Comparison of ENCODE assay signal across 13 mouse cellular contexts in genomic region chr17:39010675-39011638, GRCm38 (mm10). TPM values are rescaled to one million over a fixed set of nuclear protein-coding genes. Genes with fewer than 3 reads are reported as not detected.
DNase-seq lines count a peak whose midpoint lies in the region; ATAC-seq lines count a peak whose summit lies in the region.
"Had no signal": no experiment of that assay in that cellular context is flagged by ENCODE, and none has a peak within 500 bp of the region (broad histone marks: within the 10 kb centered on the region; RNA-seq: fewer than 3 reads in every experiment).

No protein-coding gene starts in this region.

- H3K9ac ChIP-seq in heart, embryonic 14.5 days (ENCODE audit: low read length), result no peak overlapping the region
- no peak overlapping the region for H3K9ac ChIP-seq in hindbrain, embryonic 12.5 days
- peak overlapping the region; percentile 34 for H3K9ac ChIP-seq in midbrain, embryonic 15.5 days

- peak overlapping the region; percentile 52 for H3K4me2 ChIP-seq in heart, embryonic 14.5 days (ENCODE audit: low read length)
- peak overlapping the region; percentile 43 for H3K4me2 ChIP-seq in hindbrain, embryonic 12.5 days (replicated peaks)
- peak overlapping the region; percentile 58 for H3K4me2 ChIP-seq in midbrain, embryonic 15.5 days

- H3K27ac ChIP-seq in heart, embryonic 14.5 days (replicated peaks in 1 of 2; ENCODE audit: control insufficient read depth in 1 of 2, insufficient read depth in 1 of 2, low read depth in 2 of 2, low read length in 2 of 2), result no peak overlapping the region
- no peak overlapping the region for H3K27ac ChIP-seq in hindbrain, embryonic 12.5 days
- H3K27ac ChIP-seq in midbrain, embryonic 15.5 days, result no peak overlapping the region

- H3K4me1 ChIP-seq in heart, embryonic 14.5 days (ENCODE audit: control insufficient read depth in 2 of 2, insufficient read depth in 2 of 2, low read length in 2 of 2), result no peaks in the 10 kb centered on the region
- no peaks in the 10 kb centered on the region for H3K4me1 ChIP-seq in hindbrain, embryonic 12.5 days
- H3K4me1 ChIP-seq in midbrain, embryonic 15.5 days, result no peaks in the 10 kb centered on the region

- H3K27me3 ChIP-seq in heart, embryonic 14.5 days (ENCODE audit: control insufficient read depth, insufficient read depth, low read length), result no peaks in the 10 kb centered on the region
- H3K27me3 ChIP-seq in hindbrain, embryonic 12.5 days, result no peaks in the 10 kb centered on the region
- H3K27me3 ChIP-seq in midbrain, embryonic 15.5 days (replicated peaks), result no peaks in the 10 kb centered on the region

- H3K4me3 ChIP-seq in heart, embryonic 14.5 days (ENCODE audit: control insufficient read depth in 1 of 2, insufficient read depth in 1 of 2, low read depth in 1 of 2, low read length in 2 of 2), result peak overlapping the region; percentile 22 to 35
- 0 out of 2 replicates have a peak overlapping the region, but pooled peaks have one; percentile 10 for H3K4me3 ChIP-seq in hindbrain, embryonic 12.5 days
- H3K4me3 ChIP-seq in midbrain, embryonic 15.5 days, result peak overlapping the region; percentile 43
- H3K4me3 ChIP-seq: erythroblast, embryonic 14.5 days had no signal

- no peaks in the 10 kb centered on the region for H3K9me3 ChIP-seq in heart, embryonic 14.5 days (ENCODE audit: control insufficient read depth, low read length)
- 0 out of 2 replicates have a peak, but pooled peaks cover 5% of the 10 kb centered on the region for H3K9me3 ChIP-seq in hindbrain, embryonic 12.5 days (replicated peaks)
- H3K9me3 ChIP-seq in midbrain, embryonic 15.5 days, result 0 out of 2 replicates have a peak, but pooled peaks cover 3% of the 10 kb centered on the region

- no peak for DNase-seq in heart, adult 8-10 months (ENCODE audit: low spot score)
- DNase-seq in embryo, embryonic 10.5 days (ENCODE audit: low spot score), result peak; percentile 3
- no peak for DNase-seq in gastrocnemius, postnatal 25 days
- DNase-seq in gastrocnemius, adult 8-10 months (ENCODE audit: low spot score in 2 of 2), result no peak
- no peak for DNase-seq in cerebellum, adult 9-11 months
- DNase-seq: kidney, adult 2 months had no signal

- 34% methylated on average over 30 of the region's 30 CpGs for WGBS in heart, embryonic 14.5 days
- WGBS in hindbrain, embryonic 12.5 days, result 38% methylated on average over 30 of the region's 30 CpGs
- 43% methylated on average over 30 of the region's 30 CpGs for WGBS in midbrain, embryonic 15.5 days

- H3K36me3 ChIP-seq in heart, embryonic 14.5 days (ENCODE audit: control insufficient read depth, insufficient read depth, low read length), result no peaks in the 10 kb centered on the region
- H3K36me3 ChIP-seq in hindbrain, embryonic 12.5 days, result no peaks in the 10 kb centered on the region
- no peaks in the 10 kb centered on the region for H3K36me3 ChIP-seq in midbrain, embryonic 15.5 days (replicated peaks)

- ATAC-seq in heart, embryonic 14.5 days (ENCODE audit: insufficient number of reproducible peaks, insufficient read depth, low FRiP score, low read depth), result no peak
- ATAC-seq in hindbrain, embryonic 12.5 days (ENCODE audit: low FRiP score), result no peak
- ATAC-seq in midbrain, embryonic 15.5 days (replicated peaks), result peak; percentile 86

RNA-seq across cellular contexts. Expression of gene Esp24, which starts 25.5 kb away (rescaled TPM):
- polyA plus RNA-seq in heart, embryonic 14.5 days (2014; fragmentation: Nextera tagmentation; extraction: Ambion mirVana), result not detected in 2 replicates
- not detected for total RNA-seq in heart, adult 8-10 months (2022)
- not detected in 2 replicates for polyA plus RNA-seq in hindbrain, embryonic 12.5 days (2016; fragmentation: Nextera tagmentation; extraction: Ambion mirVana)
- polyA plus RNA-seq in midbrain, embryonic 15.5 days (2015; fragmentation: Nextera tagmentation; extraction: Ambion mirVana), result not detected in 2 replicates
- not detected for total RNA-seq in gastrocnemius, postnatal 25 days (2021)
- total RNA-seq in gastrocnemius, adult 8-10 months (2022), result not detected
- total RNA-seq: layer of hippocampus, postnatal 10 days; neutrophil, adult 5-6 weeks had no signal
- polyA plus RNA-seq: erythroblast, embryonic 14.5 days; kidney, adult 2 months; lung, embryonic 16.5 days had no signal

RNA-seq across cellular contexts. Expression of gene Gm21903, which starts 32.2 kb away (rescaled TPM):
- not detected in 2 replicates for polyA plus RNA-seq in heart, embryonic 14.5 days (2014; fragmentation: Nextera tagmentation; extraction: Ambion mirVana)
- not detected for total RNA-seq in heart, adult 8-10 months (2022)
- polyA plus RNA-seq in hindbrain, embryonic 12.5 days (2016; fragmentation: Nextera tagmentation; extraction: Ambion mirVana), result not detected in 2 replicates
- not detected in 2 replicates for polyA plus RNA-seq in midbrain, embryonic 15.5 days (2015; fragmentation: Nextera tagmentation; extraction: Ambion mirVana)
- not detected for total RNA-seq in gastrocnemius, postnatal 25 days (2021)
- not detected for total RNA-seq in gastrocnemius, adult 8-10 months (2022)
- total RNA-seq: layer of hippocampus, postnatal 10 days; neutrophil, adult 5-6 weeks had no signal
- polyA plus RNA-seq: erythroblast, embryonic 14.5 days; kidney, adult 2 months; lung, embryonic 16.5 days had no signal
